Mouse (Mus musculus): Measurements from ENCODE around the gene Hist2h3c2. TPM values are rescaled to one million over a fixed set of nuclear protein-coding genes. Genes with fewer than 3 reads are reported as not detected.

Gene Hist2h3c2
- polyA plus RNA-seq, 1 experiment from 2014 or later, result 1.8 TPM

GRCm38 (mm10) chr3:96262979-96263550 lies 24.1 kb upstream of the Hist2h3c2 start, which contains the start of gene Hist2h4:
TSS of gene Hist2h4 (minus strand) at chr3:96263311.
- Histone ChIP-seq H3K36me3 (ENCODE audit: control insufficient read depth, insufficient read depth, low read length) (no peaks in the 10 kb centered on the region), H3K27ac (ENCODE audit: low read depth, low read length) (peak within 1 kb of the TSS; percentile 98), H3K4me1 (ENCODE audit: control insufficient read depth, insufficient read depth, low read length) (peaks cover 5% of the 10 kb centered on the region), H3K4me2 (peak within 1 kb of the TSS; percentile 87), H3K27me3 (ENCODE audit: control insufficient read depth, insufficient read depth, low read length) (no peaks in the 10 kb centered on the region), H3K4me3 (ENCODE audit: low read depth, low read length) (peak within 1 kb of the TSS; percentile 57), H3K9ac (ENCODE audit: low read depth, low read length) (peak within 1 kb of the TSS; percentile 88), H3K9me3 (replicated peaks; ENCODE audit: control insufficient read depth, low read length) (no peaks in the 10 kb centered on the region)
- whole genome bisulfite sequencing (ENCODE audit: insufficient replicate concordance), result under 1% methylated on average over 39 of the region's 40 CpGs
- ATAC-seq (replicated peaks; ENCODE audit: insufficient number of reproducible peaks, low FRiP score, low TSS enrichment), result peak; percentile 76

GRCm38 (mm10) chr3:96262216-96262875 lies 23.4 kb upstream of the Hist2h3c2 start:
- Histone ChIP-seq H3K4me1 (ENCODE audit: control insufficient read depth, insufficient read depth, low read length) (peaks cover 5% of the 10 kb centered on the region), H3K27me3 (ENCODE audit: control insufficient read depth, insufficient read depth, low read length) (no peaks in the 10 kb centered on the region), H3K9ac (ENCODE audit: low read depth, low read length) (peak overlapping the region; percentile 88), H3K27ac (ENCODE audit: low read depth, low read length) (peak overlapping the region; percentile 98), H3K4me2 (peak overlapping the region; percentile 87), H3K9me3 (replicated peaks; ENCODE audit: control insufficient read depth, low read length) (no peaks in the 10 kb centered on the region), H3K36me3 (ENCODE audit: control insufficient read depth, insufficient read depth, low read length) (no peaks in the 10 kb centered on the region), H3K4me3 (ENCODE audit: low read depth, low read length) (peak overlapping the region; percentile 57)
- peak; percentile 80 for ATAC-seq (replicated peaks; ENCODE audit: insufficient number of reproducible peaks, low FRiP score, low TSS enrichment)
- under 1% methylated on average over 19 of the region's 19 CpGs for WGBS (ENCODE audit: insufficient replicate concordance)

GRCm38 (mm10) chr3:96261623-96262022 lies 22.7 kb upstream of the Hist2h3c2 start:
- ATAC-seq (replicated peaks; ENCODE audit: insufficient number of reproducible peaks, low FRiP score, low TSS enrichment), result no peak
- Histone ChIP-seq H3K9me3 (replicated peaks; ENCODE audit: control insufficient read depth, low read length) (no peaks in the 10 kb centered on the region), H3K36me3 (ENCODE audit: control insufficient read depth, insufficient read depth, low read length) (no peaks in the 10 kb centered on the region), H3K4me1 (ENCODE audit: control insufficient read depth, insufficient read depth, low read length) (peaks cover 5% of the 10 kb centered on the region), H3K27ac (ENCODE audit: low read depth, low read length) (peak overlapping the region; percentile 98), H3K4me2 (peak overlapping the region; percentile 87), H3K27me3 (ENCODE audit: control insufficient read depth, insufficient read depth, low read length) (no peaks in the 10 kb centered on the region), H3K9ac (ENCODE audit: low read depth, low read length) (peak overlapping the region; percentile 88; the same call in 1 of the 2 replicates), H3K4me3 (ENCODE audit: low read depth, low read length) (peak overlapping the region; percentile 57; the same call in 1 of the 2 replicates)
- WGBS (ENCODE audit: insufficient replicate concordance), result 64% methylated on average over 3 of the region's 3 CpGs

GRCm38 (mm10) chr3:96260220-96260619 lies 21.3 kb upstream of the Hist2h3c2 start:
- Histone ChIP-seq H3K4me3 (ENCODE audit: low read depth, low read length) (no peak overlapping the region), H3K4me1 (ENCODE audit: control insufficient read depth, insufficient read depth, low read length) (peaks cover 5% of the 10 kb centered on the region), H3K9ac (ENCODE audit: low read depth, low read length) (no peak overlapping the region), H3K36me3 (ENCODE audit: control insufficient read depth, insufficient read depth, low read length) (no peaks in the 10 kb centered on the region), H3K27ac (ENCODE audit: low read depth, low read length) (no peak overlapping the region), H3K4me2 (no peak overlapping the region), H3K9me3 (replicated peaks; ENCODE audit: control insufficient read depth, low read length) (no peaks in the 10 kb centered on the region), H3K27me3 (ENCODE audit: control insufficient read depth, insufficient read depth, low read length) (no peaks in the 10 kb centered on the region)
- 87% methylated on average over 5 of the region's 5 CpGs for WGBS (ENCODE audit: insufficient replicate concordance)
- ATAC-seq (replicated peaks; ENCODE audit: insufficient number of reproducible peaks, low FRiP score, low TSS enrichment), result no peak

GRCm38 (mm10) chr3:96257190-96257589 lies 18.3 kb upstream of the Hist2h3c2 start:
- WGBS (ENCODE audit: insufficient replicate concordance), result 74% methylated on average over 3 of the region's 3 CpGs
- Histone ChIP-seq H3K4me3 (ENCODE audit: low read depth, low read length) (no peak overlapping the region), H3K9me3 (replicated peaks; ENCODE audit: control insufficient read depth, low read length) (no peaks in the 10 kb centered on the region), H3K36me3 (ENCODE audit: control insufficient read depth, insufficient read depth, low read length) (no peaks in the 10 kb centered on the region), H3K27me3 (ENCODE audit: control insufficient read depth, insufficient read depth, low read length) (no peaks in the 10 kb centered on the region), H3K4me2 (no peak overlapping the region), H3K9ac (ENCODE audit: low read depth, low read length) (no peak overlapping the region), H3K4me1 (ENCODE audit: control insufficient read depth, insufficient read depth, low read length) (peaks cover 4% of the 10 kb centered on the region), H3K27ac (ENCODE audit: low read depth, low read length) (no peak overlapping the region)
- no peak for ATAC-seq (replicated peaks; ENCODE audit: insufficient number of reproducible peaks, low FRiP score, low TSS enrichment)

GRCm38 (mm10) chr3:96255926-96256593 lies 17.1 kb upstream of the Hist2h3c2 start:
- Histone ChIP-seq H3K27me3 (ENCODE audit: control insufficient read depth, insufficient read depth, low read length) (no peaks in the 10 kb centered on the region), H3K4me2 (no peak overlapping the region; the same call in 1 of the 2 replicates), H3K9ac (ENCODE audit: low read depth, low read length) (no peak overlapping the region), H3K36me3 (ENCODE audit: control insufficient read depth, insufficient read depth, low read length) (no peaks in the 10 kb centered on the region), H3K4me3 (ENCODE audit: low read depth, low read length) (no peak overlapping the region), H3K27ac (ENCODE audit: low read depth, low read length) (no peak overlapping the region), H3K4me1 (ENCODE audit: control insufficient read depth, insufficient read depth, low read length) (no peaks in the 10 kb centered on the region), H3K9me3 (replicated peaks; ENCODE audit: control insufficient read depth, low read length) (no peaks in the 10 kb centered on the region)
- WGBS (ENCODE audit: insufficient replicate concordance), result 83% methylated on average over 5 of the region's 5 CpGs
- ATAC-seq (replicated peaks; ENCODE audit: insufficient number of reproducible peaks, low FRiP score, low TSS enrichment), result no peak

- Histone ChIP-seq H3K27ac (ENCODE audit: low read depth, low read length) (no peak overlapping the region), H3K4me3 (ENCODE audit: low read depth, low read length) (no peak overlapping the region), H3K4me1 (ENCODE audit: control insufficient read depth, insufficient read depth, low read length) (no peaks in the 10 kb centered on the region), H3K36me3 (ENCODE audit: control insufficient read depth, insufficient read depth, low read length) (no peaks in the 10 kb centered on the region), H3K4me2 (peak overlapping the region; percentile 24; the same call in 1 of the 2 replicates), H3K9ac (ENCODE audit: low read depth, low read length) (0 out of 2 replicates have a peak overlapping the region, but pooled peaks have one; percentile 39), H3K9me3 (replicated peaks; ENCODE audit: control insufficient read depth, low read length) (no peaks in the 10 kb centered on the region), H3K27me3 (ENCODE audit: control insufficient read depth, insufficient read depth, low read length) (no peaks in the 10 kb centered on the region)
- 20% methylated on average over 10 of the region's 10 CpGs for WGBS (ENCODE audit: insufficient replicate concordance)
- ATAC-seq (replicated peaks; ENCODE audit: insufficient number of reproducible peaks, low FRiP score, low TSS enrichment), result no peak
Measured at GRCm38 (mm10) chr3:96254683-96255355, 15.9 kb upstream of the Hist2h3c2 start.

GRCm38 (mm10) chr3:96251787-96252186 lies 12.9 kb upstream of the Hist2h3c2 start:
- Histone ChIP-seq H3K9me3 (replicated peaks; ENCODE audit: control insufficient read depth, low read length) (no peaks in the 10 kb centered on the region), H3K36me3 (ENCODE audit: control insufficient read depth, insufficient read depth, low read length) (no peaks in the 10 kb centered on the region), H3K9ac (ENCODE audit: low read depth, low read length) (no peak overlapping the region), H3K27me3 (ENCODE audit: control insufficient read depth, insufficient read depth, low read length) (no peaks in the 10 kb centered on the region), H3K4me2 (no peak overlapping the region), H3K4me3 (ENCODE audit: low read depth, low read length) (no peak overlapping the region), H3K4me1 (ENCODE audit: control insufficient read depth, insufficient read depth, low read length) (0 out of 2 replicates have a peak, but pooled peaks cover 5% of the 10 kb centered on the region), H3K27ac (ENCODE audit: low read depth, low read length) (no peak overlapping the region)
- ATAC-seq (replicated peaks; ENCODE audit: insufficient number of reproducible peaks, low FRiP score, low TSS enrichment), result no peak
- WGBS (ENCODE audit: insufficient replicate concordance), result 83% methylated on average over 3 of the region's 3 CpGs
